Mouse (Mus musculus) embryo, embryonic 11.5 days (tissue): ENCODE data around the gene Mki67.

Experiments used
- DNase-seq: peaks from one replicate; pipeline ENCODE4 v3.0.0-alpha.2; 2012; ENCODE audit warnings: low read depth, low spot score

Mki67 gene

DNA sequence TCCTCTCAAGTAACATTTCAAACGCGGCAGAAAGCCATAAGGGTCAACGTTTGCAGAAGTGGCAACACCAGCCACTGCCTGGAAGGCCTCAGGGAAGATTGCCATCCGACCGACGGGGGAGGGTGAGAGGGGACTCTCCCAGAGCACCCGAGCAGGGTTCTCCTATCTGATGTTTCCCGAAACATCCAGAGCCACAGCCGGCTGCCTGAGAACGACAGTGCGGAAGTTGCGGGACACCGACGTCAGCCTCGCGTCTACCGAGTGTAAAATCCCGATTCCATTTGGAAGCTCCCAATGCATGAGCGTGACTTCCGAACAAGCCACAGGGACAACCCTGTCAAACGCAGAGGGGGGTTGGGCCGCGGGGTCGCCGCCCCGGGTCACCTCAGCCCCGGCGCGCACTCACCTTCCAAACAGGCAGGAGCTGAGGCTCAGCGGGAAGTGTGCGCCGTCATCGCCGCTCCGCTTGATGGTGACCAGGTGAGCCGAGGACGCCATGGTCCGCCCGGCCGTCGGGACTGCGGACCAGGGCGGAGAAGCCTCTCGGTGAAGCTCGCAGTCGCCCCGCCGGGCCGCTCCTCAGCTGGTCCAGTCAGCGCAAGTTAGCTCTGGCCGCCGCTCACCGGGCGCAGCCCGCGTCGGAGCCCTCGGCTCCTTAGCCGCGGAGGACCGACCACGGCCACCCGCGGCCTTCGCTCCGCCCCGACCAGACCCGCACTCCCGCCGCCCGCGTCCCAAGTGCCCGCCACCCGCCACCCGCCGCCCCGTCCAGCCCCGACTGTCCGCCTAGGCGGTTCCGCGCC, at the start of gene Mki67:
TSS of gene Mki67 (minus strand) at position 720 of the 803 bp plus-strand sequence.
- DNase-seq, result no peak

DNA sequence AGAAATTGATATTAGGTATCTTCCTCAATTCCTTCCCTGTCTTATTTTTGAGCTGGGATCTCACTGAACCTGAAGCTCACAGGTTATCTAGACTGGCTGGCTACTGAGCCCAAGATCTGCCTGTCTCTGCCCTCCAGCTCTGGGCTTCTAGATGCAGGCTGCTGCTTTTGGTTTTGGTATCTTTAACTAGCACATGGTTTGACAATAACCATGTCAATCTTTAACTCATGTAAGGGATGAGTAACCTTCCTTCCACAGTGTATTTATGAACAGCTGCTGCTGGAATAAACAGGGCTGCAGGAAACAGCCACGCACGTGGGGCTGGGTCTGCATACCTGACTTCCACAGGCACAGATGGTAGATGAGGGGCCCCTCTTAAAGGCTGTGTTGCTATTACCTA, 47.1 kb upstream of the Mki67 start:
- DNase-seq, result no peak

DNA sequence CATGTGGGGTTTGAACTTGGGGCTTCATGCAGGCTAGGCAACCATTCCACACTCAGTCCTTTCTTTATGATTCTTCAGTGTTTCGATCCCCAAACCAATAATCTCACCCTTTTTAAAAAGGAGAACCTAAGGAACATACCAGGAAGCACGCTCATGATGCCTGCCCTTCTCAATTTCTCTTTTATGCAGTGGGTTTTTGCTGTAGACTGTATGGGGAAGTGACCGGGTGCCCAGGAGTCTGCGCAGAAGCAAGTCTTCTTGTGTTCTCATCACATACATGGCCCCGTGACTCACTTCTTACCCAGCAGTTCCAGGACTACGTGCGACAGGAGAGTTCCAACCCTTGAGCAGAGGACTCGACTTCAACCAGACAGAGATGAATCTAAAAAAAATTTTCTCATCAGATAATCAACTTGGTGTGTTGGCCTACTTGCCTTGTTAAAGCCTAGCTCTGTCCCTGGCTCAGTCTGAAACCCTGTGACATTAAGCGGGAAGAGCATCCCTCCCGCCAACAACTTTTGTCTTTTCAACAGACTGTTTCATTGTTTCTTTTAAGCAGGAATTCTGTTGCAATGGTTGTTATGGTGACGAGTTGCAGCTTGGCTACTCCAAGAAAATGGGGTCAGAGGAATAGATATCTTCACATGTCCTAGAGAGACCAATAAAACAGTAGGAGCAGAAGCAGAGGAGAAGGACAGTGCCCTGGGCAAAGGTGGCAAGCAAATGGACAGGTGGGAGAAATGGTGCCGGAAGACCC, 42.8 kb upstream of the Mki67 start:
- no peak for DNase-seq

DNA sequence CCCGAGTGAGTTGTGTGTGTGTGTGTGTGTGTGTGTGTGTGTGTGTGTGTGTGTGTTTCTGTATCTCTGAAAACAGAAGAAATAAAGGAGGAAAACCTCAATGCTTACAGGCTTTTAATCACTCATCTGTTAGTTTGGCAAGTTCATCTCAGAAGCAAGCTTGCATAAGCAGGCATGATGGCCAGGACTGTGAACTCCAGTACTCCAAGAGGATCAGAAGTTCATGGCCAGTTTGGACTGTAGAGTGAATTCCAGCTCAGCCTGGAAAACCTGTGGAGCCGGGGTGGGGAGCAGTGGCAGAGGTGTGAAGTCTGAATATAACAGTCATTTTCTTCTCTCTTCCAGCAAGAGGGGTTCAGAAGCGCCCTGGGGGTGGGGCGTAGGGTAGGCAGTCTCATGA, 42.0 kb upstream of the Mki67 start:
- no peak for DNase-seq

DNA sequence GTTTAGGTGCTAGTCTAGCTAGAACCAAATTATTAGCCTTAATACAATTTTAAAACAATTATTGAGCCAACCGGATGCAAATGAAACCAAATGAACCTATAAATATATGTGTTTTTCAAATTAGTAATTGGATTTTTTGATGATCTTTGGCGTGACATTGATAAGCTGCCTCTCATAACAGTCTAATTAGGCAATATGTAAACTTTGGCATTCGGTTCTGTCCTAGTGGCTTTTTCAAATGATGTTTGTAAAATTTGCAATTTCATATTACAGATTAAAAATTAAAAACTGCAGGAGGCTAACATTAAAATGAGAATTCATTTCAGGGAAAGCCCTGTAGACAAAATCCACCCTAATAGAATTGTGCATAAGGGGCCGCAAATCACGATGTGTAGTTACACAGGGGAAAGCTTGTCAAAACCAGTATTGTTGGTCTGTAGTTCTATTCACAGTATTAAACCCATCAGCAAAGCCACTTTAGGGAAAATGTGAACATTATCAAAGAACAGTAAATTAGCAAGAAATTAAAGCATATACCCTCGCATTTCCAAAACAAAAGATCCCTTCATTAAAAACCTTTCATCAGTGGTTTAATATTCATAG, 40.9 kb upstream of the Mki67 start:
- no peak for DNase-seq

DNA sequence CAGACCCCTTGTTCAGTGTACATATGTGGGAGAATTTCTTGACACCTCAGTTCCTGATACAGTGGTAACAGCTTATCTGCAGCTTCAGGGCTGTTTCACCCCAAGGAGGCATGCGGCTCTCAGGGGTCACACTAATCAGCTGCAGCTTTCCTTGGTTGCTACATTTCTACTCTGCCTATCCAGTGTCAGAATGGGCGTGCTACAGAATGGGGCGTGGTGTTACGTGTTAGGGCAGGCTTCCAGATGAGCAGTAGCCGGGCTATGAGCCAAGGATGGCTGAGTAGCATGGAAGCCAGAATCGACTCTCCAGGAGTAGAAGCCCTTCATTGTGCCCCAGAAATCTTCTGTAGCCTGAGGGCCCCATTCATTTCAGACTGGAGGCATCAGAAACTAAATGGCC, 32.8 kb upstream of the Mki67 start:
- DNase-seq, result no peak

DNA sequence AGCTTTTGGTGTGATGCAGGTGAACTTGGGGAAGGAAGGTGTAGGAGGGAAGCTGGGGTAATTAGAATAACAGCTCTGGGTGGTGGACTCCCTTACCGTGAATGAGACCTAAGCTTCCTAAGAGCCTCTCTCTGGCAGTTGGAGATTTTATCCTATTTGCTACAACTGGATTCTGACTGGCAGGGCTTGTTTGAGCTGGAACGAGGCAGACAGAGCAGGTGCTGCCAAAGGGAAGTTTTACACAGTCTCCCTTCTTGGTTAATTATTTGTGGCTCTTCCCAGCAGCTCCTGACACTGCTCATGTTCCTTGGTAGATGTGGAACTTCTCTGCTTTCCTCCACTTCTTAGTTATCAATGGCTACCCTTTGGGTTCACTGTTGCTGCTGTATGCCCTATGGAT, 30.9 kb upstream of the Mki67 start:
- no peak for DNase-seq

DNA sequence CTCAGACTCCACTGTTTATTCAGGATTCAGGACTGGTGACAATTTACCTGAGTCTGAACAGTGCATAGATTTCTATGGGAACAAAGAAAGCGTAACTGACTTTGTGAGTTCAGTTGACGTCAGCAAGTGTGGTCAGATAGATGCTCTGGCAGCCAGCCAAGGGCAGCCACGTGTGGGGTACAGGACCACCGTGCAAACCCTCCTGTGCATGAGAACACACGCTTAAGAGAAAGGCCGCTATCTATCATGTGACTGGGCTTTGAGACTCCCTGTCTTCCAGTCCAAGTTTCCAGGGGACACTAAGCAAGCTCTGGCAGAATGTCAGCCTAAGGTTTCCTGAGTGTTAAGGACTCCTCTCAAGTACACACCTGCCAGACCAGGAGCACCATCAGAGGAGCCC, 30.4 kb upstream of the Mki67 start:
- DNase-seq, result no peak

DNA sequence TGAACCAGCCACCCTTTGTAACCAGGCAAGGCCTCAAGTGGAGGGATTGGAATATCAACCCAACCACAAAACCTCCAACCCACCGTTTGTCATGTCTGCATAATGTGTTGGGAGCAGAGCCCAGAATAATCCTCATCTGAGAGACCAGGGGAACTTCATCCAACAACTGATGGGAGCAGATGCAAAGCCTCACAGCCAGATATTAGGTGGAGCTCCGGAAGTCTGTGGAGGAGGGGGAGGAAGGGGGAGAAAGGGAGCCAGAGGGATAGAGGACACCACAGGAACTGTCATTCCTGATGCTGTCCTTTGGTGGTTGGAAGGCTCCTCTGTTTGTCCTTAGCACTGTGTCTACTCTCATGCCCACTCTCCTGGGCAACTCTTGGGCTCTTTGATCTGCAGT, 28.9 kb upstream of the Mki67 start:
- DNase-seq, result no peak

DNA sequence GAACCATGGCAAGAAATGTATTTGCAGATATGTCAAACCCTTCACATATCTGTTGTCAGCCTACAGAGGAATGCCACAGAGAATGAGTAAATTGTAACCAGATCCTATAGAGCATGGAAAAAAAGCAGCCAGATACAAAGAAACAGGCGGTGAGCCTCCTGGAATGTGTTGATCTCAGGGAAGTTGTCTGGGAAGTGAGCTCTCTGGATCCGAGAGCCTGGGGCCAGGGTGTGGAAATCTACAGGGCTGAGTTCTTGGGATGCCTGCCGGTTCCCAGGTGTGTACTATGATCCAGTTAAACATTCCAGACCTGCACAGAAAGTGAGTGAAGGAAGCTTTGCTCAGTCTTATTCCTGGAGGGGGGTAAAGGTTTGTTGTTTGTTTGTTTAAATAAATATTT, 24.3 kb upstream of the Mki67 start:
- DNase-seq, result no peak

DNA sequence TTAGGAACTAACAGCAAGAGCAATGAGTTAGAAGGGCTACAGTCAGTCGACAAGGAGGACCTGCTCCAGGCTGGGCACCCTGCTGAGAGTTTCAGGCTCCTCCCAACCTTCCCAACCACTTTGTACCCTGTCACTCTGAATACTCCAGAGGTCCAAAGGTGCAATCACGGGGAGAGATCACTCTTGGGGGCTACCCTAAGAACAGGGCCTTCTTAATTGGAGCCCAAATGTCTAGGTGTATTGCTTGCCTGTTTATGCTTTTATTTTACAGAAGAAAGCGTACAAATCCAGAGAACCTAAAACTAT, 20.4 kb upstream of the Mki67 start:
- DNase-seq, result no peak

DNA sequence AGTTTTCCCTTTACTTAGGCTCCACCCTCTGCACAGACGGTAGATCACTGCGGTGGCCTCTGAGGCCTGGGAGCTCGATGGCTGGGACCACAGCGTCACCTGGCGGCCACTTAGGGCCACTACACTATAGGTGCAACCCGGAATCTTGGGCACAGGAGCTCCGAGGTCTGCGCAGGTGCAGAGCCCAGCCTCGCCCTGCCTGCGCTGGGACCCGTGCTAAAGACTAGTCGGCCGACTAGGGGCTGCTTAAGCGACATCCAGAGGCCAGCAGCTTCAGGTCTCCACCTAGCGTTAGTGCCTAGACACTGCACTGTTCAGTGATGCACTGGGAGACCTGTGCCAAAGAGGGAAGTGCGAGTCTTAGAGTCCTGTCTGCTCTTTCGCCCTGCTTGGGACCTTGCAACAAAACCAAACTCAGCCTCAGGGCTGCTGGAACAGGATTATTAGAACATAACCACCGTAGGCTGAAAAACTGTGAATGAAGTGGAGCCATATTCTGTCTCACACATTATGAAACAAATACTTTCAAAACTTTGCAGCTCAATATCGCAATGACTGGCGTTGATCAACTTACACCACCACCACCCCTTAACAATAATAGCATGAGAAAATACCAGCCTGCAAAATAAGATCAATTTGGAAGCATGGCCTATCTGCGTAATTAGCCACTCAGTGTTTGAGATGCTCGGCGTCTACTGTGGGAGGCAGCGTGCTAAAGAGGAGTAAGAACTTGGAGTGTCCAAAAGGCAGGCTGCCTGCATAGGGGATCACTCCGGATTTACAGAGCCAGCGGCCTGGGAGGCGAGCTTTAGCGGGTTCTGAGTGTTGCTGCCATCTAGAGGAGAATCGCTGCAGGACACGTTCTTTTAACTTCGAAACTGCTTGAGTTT, 19.8 kb upstream of the Mki67 start:
- no peak for DNase-seq

DNA sequence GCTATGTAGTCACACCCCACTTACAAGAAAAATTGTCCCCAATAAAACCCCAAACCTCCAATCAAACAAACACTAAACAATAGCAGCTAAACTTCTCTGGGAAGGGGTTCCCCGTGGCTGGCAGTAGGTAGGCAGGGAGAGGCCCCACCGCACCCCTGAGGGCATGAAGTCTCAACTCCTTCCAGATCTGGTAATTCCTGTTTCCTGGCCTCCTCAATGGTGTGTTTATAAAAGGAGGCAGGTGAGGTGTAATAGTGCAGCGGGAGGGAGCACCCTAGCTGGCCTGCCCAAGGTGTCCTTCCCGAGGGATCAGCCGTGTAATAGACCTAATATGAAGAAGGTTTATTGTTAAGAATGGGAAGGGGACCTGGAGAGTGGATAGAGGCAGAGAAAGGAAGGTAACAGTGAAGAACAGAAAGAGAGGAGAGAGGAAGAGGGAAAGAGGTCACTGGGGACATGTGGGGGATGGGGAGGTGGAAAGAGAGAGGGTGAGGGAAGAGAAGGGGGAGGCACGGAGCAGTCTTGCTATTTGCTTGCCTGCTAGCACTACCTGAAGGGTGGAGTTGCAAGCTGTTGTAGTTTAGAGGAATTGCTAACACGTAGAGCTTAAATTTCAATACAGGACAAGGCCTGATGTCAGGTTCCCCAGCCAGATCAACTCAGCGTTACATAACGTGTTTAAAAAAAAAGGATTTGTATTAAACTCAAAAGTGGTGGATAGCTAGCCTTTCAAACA, 18.9 kb upstream of the Mki67 start:
- DNase-seq, result no peak

DNA sequence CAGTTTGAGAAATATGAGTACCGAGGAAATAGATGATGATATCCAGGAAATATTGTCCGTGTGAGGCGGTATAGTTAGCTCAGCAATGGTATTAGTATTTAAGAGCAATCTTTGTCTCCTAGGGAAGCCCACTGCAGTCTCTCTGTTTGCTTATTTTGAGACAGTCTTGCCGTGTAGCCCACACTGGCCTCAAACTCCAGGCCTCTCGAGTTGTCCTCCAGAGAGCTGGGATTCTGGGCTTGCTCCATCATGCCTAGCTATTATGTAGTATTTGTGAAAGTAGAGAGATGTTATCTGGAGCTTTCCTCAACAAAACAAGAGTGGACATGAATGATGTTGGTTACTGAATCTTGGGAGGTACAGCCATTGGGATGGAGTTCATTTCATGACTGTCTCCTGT, 18.2 kb upstream of the Mki67 start:
- DNase-seq, result no peak

DNA sequence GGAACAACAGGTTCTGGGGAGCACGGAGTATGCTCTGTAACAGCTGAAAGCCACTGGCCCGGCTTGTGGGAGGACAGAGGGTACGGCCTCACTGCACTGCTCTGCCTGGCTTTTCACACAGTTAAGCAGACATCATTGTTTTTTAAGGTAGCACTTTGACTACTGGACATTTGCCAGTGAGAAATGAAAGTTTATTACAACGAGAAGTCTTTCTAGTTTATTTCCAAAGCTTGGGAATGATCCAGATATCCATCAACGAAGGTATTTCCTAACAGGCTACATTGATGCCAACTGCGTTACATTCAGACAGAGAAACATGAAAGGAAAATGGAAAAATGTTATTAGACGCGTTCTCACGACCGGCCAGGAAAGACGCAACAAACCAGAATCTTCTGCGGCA, 11.9 kb upstream of the Mki67 start:
- DNase-seq, result no peak

DNA sequence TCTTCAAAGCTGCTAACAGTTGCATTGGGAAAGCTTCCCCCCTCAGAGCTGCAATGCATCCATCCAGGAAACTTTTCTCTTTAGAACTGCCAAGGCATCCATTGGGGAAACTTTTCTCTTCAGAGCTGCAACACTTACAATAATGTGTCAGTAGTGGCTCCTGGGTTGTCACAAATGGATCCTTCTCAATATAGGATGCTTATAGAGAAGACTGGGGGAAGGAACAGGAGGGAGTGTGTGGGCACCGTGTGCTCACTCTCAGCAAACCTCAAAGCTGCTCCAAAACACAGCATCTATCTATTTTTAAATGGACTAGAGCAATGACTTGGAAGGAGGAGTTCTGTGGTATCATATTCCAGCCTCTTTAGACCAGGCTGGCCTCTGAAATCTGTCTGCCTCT, 10.5 kb upstream of the Mki67 start:
- DNase-seq, result no peak

DNA sequence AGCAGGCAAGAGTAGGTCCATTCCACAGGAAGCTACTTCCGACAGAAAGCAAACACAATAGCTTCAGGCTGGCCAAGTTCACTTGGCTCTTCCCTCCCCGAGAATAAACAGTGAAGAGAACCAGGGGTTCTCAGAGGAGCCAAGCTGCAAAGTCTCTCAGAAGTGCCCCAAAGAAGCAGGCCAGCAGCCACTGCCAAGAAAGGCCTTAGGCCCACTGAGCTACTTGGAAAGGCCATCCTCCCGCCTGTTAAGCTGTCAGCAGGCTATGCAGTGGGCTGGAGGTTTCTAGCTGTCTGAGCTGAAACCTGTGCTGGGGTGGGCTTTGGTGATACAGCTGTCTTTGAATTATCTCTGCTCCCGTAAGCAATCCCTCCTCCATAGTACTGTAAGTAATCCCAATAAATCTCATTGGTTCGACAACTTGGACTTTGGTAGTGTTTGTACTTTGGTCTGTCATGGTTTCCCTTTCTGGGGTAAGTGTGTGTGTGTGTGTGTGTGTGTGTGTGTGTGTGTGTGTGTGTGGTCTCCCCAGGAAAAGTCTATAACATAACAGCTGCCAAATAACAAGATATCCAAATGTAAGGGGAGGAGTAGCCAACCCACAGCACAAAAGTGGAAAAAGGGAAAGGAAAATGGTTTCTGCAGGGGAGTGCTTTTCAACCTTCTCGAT, 7.6 kb upstream of the Mki67 start:
- DNase-seq, result no peak

DNA sequence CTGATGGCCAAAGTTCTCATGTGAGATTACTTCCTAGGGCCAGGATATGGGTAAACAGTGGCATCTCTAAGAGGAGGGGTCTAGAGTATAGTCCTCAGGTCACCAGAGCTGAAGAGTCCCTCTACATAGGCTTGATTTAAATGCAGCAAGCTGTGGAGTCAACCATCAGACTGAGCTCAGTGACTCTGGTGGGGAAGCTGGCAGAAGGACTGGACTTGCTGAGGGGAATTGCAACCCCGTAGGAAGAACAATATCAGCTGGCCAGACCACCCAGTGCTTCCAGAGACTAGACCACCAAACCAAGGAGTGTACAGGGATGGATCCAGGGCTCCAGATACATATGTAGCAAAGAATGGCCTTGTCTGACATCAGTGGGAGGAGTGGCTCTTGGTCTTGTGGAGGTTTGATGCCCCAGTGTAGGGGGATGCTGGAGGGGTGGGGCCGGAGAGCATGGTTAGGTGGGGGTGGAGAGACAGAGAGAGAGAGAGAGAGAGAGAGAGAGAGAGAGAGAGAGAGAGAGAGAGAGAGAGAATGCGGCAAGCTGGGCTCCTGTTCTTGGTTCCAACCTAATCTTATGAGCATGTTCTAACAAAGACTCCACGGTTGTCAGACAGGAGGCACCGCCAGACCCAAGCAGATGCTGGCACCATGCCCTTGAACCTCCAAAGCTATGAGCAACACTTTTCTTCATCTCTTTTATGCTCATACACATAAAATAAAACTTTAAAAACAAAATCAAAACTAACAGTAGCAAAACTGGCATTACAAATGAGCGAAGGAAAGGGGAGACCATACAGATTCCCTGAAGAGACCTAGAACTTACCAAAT, 6.1 kb upstream of the Mki67 start:
- no peak for DNase-seq

DNA sequence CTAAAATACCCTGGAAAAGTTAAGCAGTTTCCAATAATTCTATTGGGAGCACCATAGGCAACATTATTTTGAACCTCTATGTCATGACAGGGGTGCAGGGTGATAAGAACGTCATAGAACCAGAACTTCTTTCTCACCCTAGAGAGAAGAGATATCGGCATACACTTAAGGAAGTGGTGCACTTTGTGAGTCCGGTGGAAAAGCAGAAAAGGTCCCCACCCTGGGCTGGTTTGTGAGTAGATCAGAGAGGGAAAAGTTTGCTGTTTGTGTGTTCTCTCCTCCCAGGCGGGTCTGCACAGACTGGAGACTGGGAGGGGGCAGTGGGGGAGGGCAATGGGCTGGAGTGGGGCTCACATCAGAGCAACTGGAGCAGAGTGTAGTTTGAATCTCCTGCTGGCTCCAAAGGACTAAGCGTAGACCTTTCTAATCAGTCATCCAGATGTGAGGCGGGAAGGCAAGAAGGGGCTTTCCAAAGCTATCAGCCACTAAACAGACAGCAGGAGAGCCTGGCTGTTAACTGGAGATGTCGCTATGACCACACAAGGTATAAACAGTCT, 5.4 kb upstream of the Mki67 start:
- DNase-seq, result no peak
